Mouse (Mus musculus): ENCODE data around the gene Cfl1.

Cfl1 gene

DNA sequence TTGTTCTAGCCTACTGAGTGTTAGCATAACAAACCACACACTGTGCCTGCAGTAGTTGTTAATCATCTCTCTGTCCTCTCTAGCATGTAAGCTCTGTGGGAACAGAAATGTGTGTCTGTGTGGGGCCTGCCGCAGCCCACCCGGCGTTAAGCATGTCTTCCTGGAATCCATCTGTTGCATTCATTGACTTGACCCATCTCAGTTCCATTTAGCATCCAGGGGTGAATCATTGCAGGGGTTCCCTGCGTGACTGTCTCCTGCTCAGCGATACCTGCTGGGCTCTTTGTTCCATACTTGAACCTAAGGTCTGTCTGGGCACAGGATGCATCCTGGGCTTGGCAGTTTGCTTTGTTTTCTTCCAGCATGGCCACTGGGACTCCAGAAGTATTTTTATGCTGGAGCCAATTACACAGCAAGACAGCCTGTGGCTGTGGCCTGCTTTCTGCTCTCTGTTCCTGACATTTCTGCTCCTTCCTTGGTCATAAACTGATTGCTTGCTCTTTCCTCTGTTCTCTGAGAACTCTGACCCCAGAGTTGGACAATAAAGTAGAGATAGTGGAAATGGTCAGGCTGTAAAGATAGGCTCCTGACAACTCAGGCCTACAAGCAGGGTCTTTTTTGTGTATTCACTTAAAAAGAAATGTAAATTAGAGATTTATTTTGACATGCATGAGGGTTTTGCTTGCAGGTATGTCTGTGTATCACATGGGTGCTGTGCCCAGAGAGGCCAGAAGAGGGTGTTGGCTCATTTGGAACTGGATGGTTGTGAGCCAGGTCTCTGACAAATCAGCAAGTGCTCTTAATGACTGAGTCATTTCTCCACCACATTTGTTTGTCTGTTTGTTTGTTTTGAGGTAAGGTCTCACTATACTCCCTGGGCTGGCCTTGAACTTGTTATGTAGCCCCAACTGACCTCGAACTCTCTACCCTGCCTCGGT, 25.9 kb downstream of the Cfl1 start:
- in situ Hi-C loops (cut with MboI, MseI), result no loop called here

DNA sequence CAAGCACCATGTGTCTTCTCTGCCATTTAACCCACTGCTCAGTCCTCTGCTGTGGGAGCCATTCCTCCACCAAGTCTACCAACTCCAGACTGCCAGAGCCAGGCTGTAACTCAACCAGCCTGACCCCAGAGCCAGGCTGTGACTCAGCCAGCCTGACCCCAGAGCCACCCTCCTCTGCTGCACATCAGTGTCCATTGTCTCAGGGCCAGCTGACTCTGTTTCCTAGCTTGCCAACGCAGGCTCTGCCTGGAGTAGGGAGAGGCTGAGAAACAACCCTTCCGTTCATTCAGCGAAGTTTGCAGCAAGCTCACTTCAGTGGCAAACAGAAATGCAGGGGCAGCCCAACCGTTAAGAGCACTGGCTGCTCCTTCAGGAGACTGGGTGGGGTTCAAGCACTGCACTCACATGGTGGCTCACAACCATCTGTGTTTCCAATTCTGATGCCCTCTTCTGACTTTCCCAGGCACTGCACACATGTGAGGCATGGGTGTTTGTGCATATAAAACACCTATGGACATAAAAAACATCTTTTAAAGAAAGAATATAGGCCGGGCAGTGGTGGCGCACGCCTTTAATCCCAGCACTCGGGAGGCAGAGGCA, 26.8 kb downstream of the Cfl1 start:
- in situ Hi-C loops (cut with MboI, MseI), result no loop called here

GRCm38 (mm10) chr19:5518721-5519120, 28.5 kb downstream of the Cfl1 start:
- in situ Hi-C loops (cut with MboI, MseI), result no loop called here

- in situ Hi-C loops (cut with MboI, MseI), result no loop called here
Observed at GRCm38 (mm10) chr19:5525204-5525603, 34.9 kb downstream of the Cfl1 start.

GRCm38 (mm10) chr19:5529325-5530137, 39.3 kb downstream of the Cfl1 start:
- in situ Hi-C loops (cut with MboI, MseI), result loop anchor here (5.0 kb wide), 2 partner anchors 38 to 43 kb away; partner anchors contain the start of gene Ap5b1 (in 1 of the 2)

DNA sequence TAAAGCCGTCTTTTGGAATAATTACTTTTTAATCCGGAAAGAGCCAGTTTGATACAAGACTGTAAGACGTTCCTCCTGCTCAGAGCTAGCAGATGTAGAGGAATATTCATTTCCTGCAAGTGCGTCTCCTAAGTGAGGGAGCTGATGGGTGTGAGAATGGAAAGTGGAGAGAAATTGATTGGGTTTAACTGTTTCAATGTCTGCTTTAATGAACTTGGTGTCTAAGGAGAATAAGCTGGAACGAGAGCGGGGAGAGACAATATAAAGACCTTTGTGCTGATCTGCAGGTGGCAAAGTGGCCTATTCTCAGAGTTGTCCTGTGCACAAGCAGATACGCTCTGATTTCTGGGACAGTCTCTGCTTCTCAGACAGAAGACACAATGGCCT, 39.9 kb downstream of the Cfl1 start:
- in situ Hi-C loops (cut with MboI, MseI), result loop anchor here (5.0 kb wide), 2 partner anchors 37 to 42 kb away; partner anchors contain the start of gene Ap5b1 (in 1 of the 2)

GRCm38 (mm10) chr19:5532520-5532919, 42.3 kb downstream of the Cfl1 start:
- in situ Hi-C loops (cut with MboI, MseI), result loop anchor here (5.0 kb wide), 2 partner anchors 35 to 40 kb away; partner anchors contain the start of gene Ap5b1 (in 1 of the 2)

- in situ Hi-C loops (cut with MboI, MseI), result no loop called here
Observed at GRCm38 (mm10) chr19:5538786-5539185, 48.5 kb downstream of the Cfl1 start.

DNA sequence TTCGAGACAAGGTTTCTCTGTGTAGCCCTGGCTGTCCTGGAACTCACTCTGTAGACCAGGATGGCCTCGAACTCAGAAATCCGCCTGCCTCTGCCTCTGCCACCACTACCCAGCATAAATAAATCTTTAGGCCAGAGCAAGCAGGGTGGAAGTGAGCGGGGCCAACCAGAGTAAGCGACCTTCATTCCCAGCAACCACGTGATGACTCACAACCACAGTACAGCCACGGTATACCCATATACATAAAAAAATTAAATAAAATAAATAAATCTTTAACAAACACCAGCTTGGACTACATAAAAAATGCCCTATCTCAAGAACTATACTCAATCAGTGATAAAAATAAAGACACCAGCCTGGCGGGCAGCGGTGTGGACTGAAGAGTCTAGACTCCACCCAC, 53.1 kb downstream of the Cfl1 start:
- in situ Hi-C loops (cut with MboI, MseI), result loop anchor here in 1 of 2 experiments (10.0 kb wide), 1 partner anchor 351 kb away; the partner anchor contains the start of gene Tigd3

- in situ Hi-C loops (cut with MboI, MseI), result loop anchor here in 1 of 2 experiments (10.0 kb wide), 1 partner anchor 351 kb away; the partner anchor contains the start of gene Tigd3
Observed at GRCm38 (mm10) chr19:5544031-5544430, 53.8 kb downstream of the Cfl1 start.
